Mouse (Mus musculus) liver, adult 2 months (tissue): ENCODE results near the gene Gm10130. TPM values are rescaled to one million over a fixed set of nuclear protein-coding genes. Genes with fewer than 3 reads are reported as not detected.
"Not testable (repeated sequence)": the region's sequence is repeated elsewhere in the genome, so short reads cannot be mapped to it uniquely, and the experiment has no call there.

Source experiments
- DNase-seq: peaks from one replicate; pipeline ENCODE4 v3.0.0-alpha.2; 2011; ENCODE audit warnings: low read depth, low spot score; ENCODE audit errors: extremely low read depth
- H3K27ac ChIP-seq: fragments of 200-500 bp; replicated peaks from 2 replicates; pipeline ENCODE4 v1.5.1; 2012; ENCODE audit warnings: low read depth, mild to moderate bottlenecking, control low read depth, inconsistent platforms, low read length; ENCODE audit not compliant: insufficient read depth
- H3K27me3 ChIP-seq: fragments of 200-500 bp; 2 replicates; pipeline ENCODE4 v1.6.1; 2012; ENCODE audit warnings: mild to moderate bottlenecking, moderate library complexity, low read length, inconsistent platforms; ENCODE audit not compliant: control insufficient read depth, insufficient read depth
- H3K36me3 ChIP-seq: fragments of 200-500 bp; 2 replicates; pipeline ENCODE4 v1.6.1; 2012; ENCODE audit warnings: low read length, inconsistent platforms; ENCODE audit not compliant: control insufficient read depth, insufficient read depth
- H3K4me1 ChIP-seq: fragments of 200-500 bp; 2 replicates; pipeline ENCODE4 v1.6.1; 2011; ENCODE audit warnings: low read length; ENCODE audit not compliant: control insufficient read depth, insufficient read depth
- H3K4me3 ChIP-seq: fragments of 200-500 bp; 2 replicates; pipeline ENCODE4 v1.5.1; 2011; ENCODE audit warnings: low read depth, mild to moderate bottlenecking, control low read depth, low read length, moderate library complexity; ENCODE audit not compliant: insufficient read depth
- H3K79me2 ChIP-seq: fragments of 200-500 bp; 2 replicates; pipeline ENCODE4 v1.6.1; 2012; ENCODE audit warnings: inconsistent platforms, mild to moderate bottlenecking, low read length, moderate library complexity; ENCODE audit not compliant: control insufficient read depth, insufficient read depth
- H3K9ac ChIP-seq: fragments of 200-500 bp; 2 replicates; pipeline ENCODE4 v1.6.1; 2012; ENCODE audit warnings: low read depth, mild to moderate bottlenecking, control low read depth, inconsistent platforms, low read length
- CTCF ChIP-seq: fragments of 200-500 bp; IDR thresholded peaks from 2 replicates; pipeline ENCODE4 v1.5.1; 2011; ENCODE audit warnings: low read depth, low read length, control low read depth
- POLR2A ChIP-seq: fragments of 200-500 bp; IDR thresholded peaks from 2 replicates; pipeline ENCODE4 v1.6.1; 2011; ENCODE audit warnings: low read length, control low read depth; ENCODE audit not compliant: insufficient read depth; ENCODE audit errors: extremely low read depth
- whole genome bisulfite sequencing: fragments of 180-500 bp; shearing (Covaris S2); methylation state at CpG from one replicate; pipeline ENCODE4 v1.1.7; 2018; 5-methylcytosine and 5-hydroxymethylcytosine counted together
- polyA plus RNA-seq: library from polyadenylated mRNA; depleted of rRNA; stranded (reverse); fragments of >200 nt; gene quantifications from 2 replicates; pipeline ENCODE4 v1.2.3, GENCODE M21; 2012
- total RNA-seq: library from RNA; depleted of rRNA; stranded (reverse); fragments of >200 nt; gene quantifications from 2 replicates; pipeline ENCODE4 v1.2.3, GENCODE M21; 2014

The Gm10130 gene
- total and polyA plus RNA-seq, 2 experiments = not detected

DNA sequence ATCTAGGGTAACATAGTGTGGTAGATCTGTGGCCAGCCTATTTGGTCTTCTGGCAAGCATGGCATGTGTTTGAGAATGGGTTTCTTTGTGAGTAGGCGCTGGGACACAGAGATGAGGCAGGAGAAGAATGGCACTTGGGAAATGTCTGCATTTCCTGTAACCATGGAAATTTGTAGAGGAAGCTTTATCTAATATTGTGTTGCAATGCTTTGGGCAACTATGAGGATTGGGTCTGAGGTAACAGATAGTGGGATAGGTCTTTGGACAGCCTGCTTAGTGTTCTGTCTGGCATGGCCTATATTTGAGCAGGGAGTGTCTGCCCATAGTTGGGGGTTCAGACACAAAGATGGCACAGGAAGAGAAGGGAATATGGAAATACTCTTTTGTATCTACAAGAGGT lies 4.5 kb upstream of the Gm10130 start:
- H3K27me3 ChIP-seq = no peaks in the 10 kb centered on the region
- H3K27ac ChIP-seq = no peak overlapping the region
- 97% methylated on average over 1 of the region's 1 CpGs for WGBS
- DNase-seq = no peak
- no peak for TF ChIP-seq POLR2A
- TF ChIP-seq CTCF = no peak
- H3K4me1 ChIP-seq = no peaks in the 10 kb centered on the region
- H3K36me3 ChIP-seq = peaks cover 12% of the 10 kb centered on the region
- H3K4me3 ChIP-seq = no peak overlapping the region
- no peak overlapping the region for H3K9ac ChIP-seq
- peaks cover 11% of the 10 kb centered on the region; the same call in 1 of the 2 replicates for H3K79me2 ChIP-seq

GRCm38 (mm10) chr2:150357136-150357535 lies 33.6 kb downstream of the Gm10130 start:
- H3K4me3 ChIP-seq, H3K27me3 ChIP-seq, H3K27ac ChIP-seq, H3K36me3 ChIP-seq, H3K79me2 ChIP-seq, H3K9ac ChIP-seq, DNase-seq, H3K4me1 ChIP-seq: not testable (repeated sequence)

DNA sequence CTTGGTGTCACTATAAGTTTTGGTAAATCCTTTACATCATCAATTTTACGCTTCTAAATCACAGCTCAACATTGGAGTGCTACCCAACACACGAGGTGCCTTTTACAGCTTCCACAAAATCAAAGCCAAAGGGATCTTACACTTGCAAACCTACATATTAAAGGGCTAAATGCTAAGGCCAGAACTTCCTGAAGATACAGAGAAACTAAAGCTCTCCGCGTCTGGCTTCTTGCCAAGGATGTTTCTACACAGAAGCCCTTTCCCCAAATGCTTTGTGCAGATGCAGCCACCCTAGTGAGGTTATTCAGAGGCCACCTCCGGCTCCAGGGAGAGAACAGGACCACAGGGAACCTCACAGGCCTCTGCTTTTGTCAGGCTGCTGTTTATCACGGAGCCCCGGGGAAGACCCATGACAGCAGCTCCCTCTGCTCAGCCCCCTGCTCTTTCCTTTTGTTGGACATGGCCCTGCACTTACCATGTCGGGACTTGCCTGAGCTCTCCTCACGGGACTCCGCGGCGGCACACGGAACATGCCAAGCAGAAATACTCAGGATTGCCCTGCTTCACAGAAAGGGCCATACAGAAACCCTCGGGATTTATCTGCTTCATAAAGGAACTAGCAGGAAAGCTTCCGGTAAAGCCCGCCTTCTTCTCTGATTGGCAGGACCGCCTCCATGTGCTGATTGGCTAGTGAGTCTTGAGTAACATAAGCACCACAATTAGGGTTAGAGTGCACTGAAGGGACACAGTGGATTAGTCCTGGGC lies 38.8 kb downstream of the Gm10130 start, which contains the start of gene 3300002I08Rik:
3300002I08Rik (minus strand) TSS at position 653 of the 765 bp plus-strand sequence.
- not testable (repeated sequence) for H3K27me3 ChIP-seq, H3K4me1 ChIP-seq, H3K79me2 ChIP-seq, H3K36me3 ChIP-seq
- DNase-seq = peak; percentile 92
- Histone ChIP-seq H3K4me3 (peak within 1 kb of the TSS; percentile 83), H3K9ac (peak within 1 kb of the TSS; percentile 75), H3K27ac (peak within 1 kb of the TSS; percentile 75)
- 6% methylated on average over 17 of the region's 17 CpGs for WGBS

- H3K27me3 ChIP-seq = no peaks in the 10 kb centered on the region
- no peaks in the 10 kb centered on the region; the same call in 1 of the 2 replicates for H3K4me1 ChIP-seq
- H3K27ac ChIP-seq = peak overlapping the region; percentile 75
- H3K36me3 ChIP-seq = no peaks in the 10 kb centered on the region
- peak overlapping the region; percentile 83 for H3K4me3 ChIP-seq
- DNase-seq = no peak
- 3% methylated on average over 4 of the region's 4 CpGs for WGBS
- TF ChIP-seq CTCF = no peak
- no peak for TF ChIP-seq POLR2A
- H3K9ac ChIP-seq = peak overlapping the region; percentile 47; the same call in 1 of the 2 replicates
- no peaks in the 10 kb centered on the region for H3K79me2 ChIP-seq
These were observed 39.4 kb downstream of the Gm10130 start for GRCm38 (mm10) chr2:150362878-150363229.

DNA sequence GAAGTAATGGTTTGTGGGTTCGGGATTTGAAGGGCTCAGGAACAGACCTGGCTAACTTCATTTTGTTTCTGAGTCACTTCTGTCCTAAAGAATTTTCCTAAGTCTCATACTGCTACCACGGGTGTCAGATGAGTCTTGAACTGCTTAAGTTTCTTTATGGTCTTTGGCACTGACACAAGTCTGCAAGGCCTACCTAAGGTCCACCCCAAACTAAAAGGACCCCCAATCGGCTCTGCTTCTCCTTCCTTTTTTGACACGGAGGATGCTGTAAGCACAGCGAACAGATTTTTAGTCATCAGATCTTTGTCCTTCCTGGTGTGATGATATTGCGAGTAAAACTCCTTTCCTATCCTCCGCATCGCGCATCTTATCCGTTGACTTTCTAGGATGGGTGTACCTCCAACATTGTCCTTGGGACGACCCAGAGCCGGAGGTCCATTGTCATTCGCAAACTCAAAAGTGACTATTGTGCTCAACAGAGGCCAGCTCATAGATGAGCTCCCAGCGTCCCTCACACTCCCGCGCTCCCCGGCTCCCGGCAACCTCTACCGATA lies 62.1 kb downstream of the Gm10130 start:
- DNase-seq, H3K36me3 ChIP-seq, H3K27me3 ChIP-seq, H3K27ac ChIP-seq, H3K4me3 ChIP-seq, H3K79me2 ChIP-seq, H3K4me1 ChIP-seq, H3K9ac ChIP-seq: not testable (repeated sequence)
- 95% methylated on average over 19 of the region's 19 CpGs for WGBS

GRCm38 (mm10) chr2:150390198-150390597 lies 66.7 kb downstream of the Gm10130 start:
- Histone ChIP-seq H3K4me3 (no peak overlapping the region), H3K4me1 (no peaks in the 10 kb centered on the region), H3K27me3 (no peaks in the 10 kb centered on the region), H3K9ac (no peak overlapping the region), H3K36me3 (no peaks in the 10 kb centered on the region), H3K27ac (no peak overlapping the region), H3K79me2 (no peaks in the 10 kb centered on the region)
- DNase-seq = no peak
- 94% methylated on average over 1 of the region's 1 CpGs for WGBS
- TF ChIP-seq CTCF = no peak
- TF ChIP-seq POLR2A = no peak

- not testable (repeated sequence) for H3K4me1 ChIP-seq, H3K9ac ChIP-seq, H3K27ac ChIP-seq, H3K79me2 ChIP-seq, H3K27me3 ChIP-seq, DNase-seq, H3K36me3 ChIP-seq, H3K4me3 ChIP-seq
- WGBS = 90% methylated on average over 17 of the region's 17 CpGs
These were observed 88.6 kb downstream of the Gm10130 start for GRCm38 (mm10) chr2:150412146-150412545.
